Mouse (Mus musculus) cerebellum, adult 9-10 months (tissue): ENCODE measurements at regions not wholly inside any gene's neighbourhood (a gene's known extent, or its start where the extent isn't known, plus 50 kb on each side); places are given as distances from the start of the nearest gene placed in this dataset.

ENCODE experiments used
- DNase-seq: peaks from one replicate; pipeline ENCODE4 v3.0.0; 2022

DNA sequence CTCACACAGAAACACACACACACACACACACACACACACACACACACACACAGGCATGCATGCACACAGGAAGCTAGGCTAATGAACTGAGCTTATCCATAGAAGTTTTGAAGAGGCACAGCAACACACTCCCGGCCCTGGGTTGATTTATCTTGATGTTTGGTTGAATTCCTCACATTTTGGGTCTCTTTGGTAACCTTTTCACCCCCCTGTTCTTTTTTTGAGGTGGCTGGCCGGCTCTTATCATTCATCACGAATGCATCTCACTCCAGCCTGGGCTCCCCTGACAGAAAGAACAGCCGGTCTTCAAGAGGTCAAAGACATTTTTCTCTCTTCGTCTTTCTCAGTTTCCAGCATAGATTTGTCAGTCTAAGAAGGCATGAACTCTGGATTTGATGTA, 304.2 kb upstream of the Tbx3 start:
- no peak for DNase-seq

DNA sequence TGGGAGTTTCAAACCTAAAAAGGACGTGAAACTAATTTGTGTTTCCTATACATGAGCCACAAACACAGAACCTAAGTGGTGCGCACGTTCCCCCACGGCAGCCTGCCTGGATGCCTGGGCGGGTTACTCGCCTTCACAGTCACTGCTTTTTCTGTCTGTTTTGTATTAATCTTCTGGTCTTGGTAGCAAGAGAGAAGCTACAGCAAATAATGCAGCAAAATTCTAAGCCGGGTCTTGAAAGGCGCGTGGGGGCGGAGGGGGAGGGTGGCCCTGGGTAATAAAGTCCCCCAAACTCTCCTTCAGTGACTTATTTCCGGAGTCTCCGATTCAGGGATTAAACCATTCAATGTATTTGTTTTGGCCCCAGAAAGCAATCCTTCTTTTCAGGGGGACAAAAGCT, 300.0 kb upstream of the Tbx3 start:
- no peak for DNase-seq

DNA sequence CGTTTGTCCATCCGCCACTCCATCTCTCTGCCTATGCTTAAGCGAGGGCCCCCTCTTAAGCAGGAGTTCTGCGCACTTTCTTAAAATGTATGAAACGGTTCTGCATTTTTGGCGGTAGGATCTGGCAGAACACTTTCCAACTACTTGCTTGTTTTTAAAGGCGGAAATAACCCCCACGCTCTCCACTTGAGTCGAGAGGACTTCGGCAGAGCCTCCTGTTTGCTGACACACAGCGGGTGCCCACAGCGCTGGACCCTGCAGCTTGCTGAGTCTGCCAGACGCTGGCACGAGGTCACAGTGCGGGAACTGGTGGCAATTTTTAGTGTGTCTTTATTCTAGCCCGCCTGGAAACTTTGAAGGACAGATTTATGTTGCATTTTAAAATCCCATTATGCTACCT, 299.5 kb upstream of the Tbx3 start:
- no peak for DNase-seq

DNA sequence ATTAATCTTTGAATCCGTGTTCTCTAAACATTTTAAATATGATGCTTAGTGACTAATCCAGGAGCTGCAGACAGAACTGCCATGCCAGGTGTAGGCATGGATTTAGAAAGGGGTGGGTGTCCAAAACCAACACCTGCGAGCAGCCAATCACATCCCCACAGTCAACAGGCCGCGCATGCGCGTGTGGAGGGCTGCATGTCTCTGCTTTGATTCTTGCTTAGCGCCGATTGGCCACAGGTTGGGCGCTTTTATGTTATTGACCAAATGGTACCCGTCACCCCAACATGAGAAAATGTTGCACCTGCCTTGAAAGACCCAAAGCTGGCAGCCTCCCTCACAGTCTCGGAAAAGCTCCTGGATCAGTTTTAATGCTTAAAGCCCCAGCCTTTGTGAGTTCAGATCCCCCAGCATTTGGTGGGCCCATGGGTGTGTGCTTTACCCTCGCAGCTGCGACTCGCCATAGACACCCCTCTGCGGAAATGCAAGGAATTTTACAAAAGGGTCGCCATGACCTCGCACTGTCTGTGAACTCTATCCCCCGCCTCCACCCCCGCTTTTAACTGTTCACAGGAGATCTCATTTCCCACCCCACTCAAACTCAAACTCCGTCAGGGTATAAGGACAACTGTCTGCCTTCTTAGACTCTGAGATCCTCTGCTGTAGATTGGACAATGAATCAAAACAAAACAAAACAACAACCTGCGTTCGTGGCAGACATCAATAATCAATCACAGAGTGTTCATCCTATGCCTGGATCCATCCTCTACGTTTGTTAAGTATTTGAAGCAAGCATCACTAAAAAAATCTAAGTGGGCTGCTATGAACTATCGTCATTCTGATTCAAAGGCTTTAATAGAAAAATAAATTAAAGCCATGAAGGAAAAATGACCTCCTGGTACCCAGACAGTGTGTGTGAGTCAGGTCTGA, 296.4 kb upstream of the Tbx3 start:
- DNase-seq: no peak

DNA sequence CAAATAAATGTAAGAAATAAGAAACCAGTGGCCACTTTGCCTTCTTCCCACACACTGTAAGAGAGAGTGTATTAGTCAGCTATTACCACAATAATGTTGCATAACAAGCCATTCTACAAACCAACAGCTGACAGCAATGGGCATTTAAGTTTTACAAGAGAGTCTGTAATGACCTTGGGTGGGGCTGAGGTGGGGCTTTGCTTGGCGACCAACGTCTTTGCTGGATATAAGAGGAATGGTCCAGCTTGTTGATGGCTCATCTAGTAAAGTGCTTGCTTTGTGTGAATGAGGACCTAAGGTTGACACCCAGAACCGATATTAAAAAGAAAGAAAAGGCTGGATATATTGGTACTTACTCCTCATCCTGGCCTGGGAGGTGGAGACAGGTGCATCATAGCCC, 295.6 kb upstream of the Tbx3 start:
- DNase-seq: no peak

DNA sequence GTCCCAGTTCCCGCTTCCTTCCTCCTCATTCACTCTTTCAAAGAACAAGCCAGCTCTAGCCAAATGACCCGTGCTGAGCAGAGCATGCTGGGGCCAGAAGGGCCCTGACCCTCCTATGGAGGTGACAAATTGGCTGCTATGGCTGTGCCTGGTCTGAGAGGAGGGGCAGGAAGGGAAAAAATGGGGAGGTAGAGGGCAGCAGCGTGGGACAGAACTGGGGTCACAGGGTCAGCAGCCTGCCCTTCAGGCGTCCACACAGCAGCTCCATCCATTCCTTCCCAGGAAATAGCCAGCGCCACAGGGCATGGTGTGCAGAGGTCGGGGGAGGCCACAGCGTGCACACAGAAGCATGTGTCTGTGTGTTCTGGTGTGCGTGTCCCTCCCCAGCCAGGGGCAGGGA, 292.2 kb upstream of the Tbx3 start:
- DNase-seq: no peak

DNA sequence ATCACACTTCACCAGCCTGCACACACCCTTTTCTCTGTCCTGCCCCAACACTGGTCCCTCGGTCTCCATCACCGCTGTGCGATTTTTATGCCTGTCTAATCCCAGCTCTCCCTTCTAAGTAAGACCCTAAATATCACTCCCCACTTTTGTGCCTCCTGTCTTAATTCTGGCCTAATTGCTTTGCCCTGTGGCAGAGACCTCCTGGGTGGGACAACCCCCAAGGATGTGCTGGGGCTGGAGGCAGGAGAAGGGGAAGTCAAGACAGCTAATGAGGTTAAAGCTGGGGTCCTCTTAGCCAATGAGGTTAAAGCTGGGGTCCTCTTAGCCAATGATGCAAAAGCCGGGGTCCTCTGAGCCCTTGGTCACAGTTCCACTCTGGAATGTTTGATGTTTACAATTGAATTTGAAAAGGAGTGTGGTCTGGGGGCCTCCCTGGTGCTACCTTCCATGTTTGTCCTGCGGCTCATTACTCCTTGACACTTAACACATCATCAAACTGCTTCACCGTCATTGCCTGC, 290.5 kb upstream of the Tbx3 start:
- DNase-seq: no peak

DNA sequence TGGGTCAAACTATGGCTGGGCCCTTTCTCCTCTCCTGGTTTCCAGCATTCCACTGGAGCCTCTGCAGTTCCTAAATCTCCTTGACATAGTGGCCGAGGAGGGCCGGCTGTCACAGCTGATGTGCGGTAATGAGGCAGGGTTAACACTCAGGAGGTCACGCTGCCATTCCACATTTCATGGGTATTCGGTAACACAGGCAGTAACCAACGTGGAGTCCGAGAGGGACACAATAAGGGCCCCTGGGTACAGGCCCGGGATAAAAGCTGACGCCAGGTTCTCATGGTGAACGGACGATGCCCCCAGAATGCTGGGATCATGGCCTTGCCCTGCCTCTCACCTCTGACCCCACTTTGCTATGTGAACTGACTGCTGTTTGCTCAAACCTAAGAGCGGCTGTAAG, 289.0 kb upstream of the Tbx3 start:
- no peak for DNase-seq

DNA sequence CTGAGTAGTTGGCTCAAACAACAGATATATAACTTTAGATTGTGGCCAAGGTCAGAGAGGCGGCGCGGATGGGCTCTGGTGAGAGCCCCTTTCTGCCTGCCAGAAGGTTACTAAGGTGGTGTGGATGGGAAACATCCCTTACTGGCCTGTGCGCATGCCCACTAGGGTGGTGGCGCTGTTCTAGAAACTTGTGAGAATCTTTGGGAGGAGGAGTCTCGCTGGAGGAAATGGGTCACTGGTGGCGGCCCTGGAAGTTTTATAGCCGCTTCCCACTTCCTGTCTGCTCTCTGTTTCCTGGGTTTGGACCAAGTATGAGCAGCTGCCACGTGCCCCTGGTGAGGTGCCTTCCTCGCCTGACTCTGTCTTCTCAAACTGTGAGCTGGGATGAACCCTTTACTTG, 285.0 kb upstream of the Tbx3 start:
- no peak for DNase-seq

DNA sequence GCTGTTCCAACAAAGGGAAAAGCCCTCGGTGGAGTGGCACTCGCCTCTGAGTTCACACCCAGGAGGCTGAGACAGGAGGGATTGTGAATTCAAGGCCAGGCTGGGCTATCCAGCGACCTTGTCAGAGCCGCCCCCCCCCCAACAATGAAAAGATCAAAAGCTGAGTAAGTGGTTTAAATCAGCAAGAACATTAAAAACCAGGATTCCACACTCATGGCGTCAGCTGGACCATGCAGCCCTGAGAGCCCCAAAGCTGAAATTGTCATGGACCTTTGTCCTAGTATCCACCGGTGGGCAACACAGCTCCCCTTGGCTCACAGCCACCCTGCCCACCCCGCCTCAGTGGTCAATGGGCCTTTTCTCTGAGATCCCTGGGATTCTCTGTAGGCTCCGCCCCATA, 283.6 kb upstream of the Tbx3 start:
- no peak for DNase-seq

DNA sequence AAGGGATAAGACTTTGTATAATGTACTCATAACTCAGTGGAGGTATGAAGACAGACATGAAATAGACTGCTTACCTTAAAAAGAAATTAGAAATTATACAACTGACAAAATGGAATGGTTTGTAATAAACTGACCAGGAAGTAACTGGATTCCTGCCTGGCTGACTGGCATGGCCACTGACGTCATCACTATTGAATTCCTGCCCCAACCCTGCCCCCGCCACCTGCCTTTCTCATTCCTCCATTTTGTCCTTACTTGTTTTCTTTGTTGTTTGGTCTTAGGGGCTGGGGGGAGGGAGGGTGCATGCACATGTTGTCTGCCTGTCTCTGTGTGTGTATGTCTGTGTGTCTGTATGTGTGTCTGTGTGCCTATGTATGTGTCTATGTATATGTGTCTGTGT, 283.2 kb upstream of the Tbx3 start:
- no peak for DNase-seq

DNA sequence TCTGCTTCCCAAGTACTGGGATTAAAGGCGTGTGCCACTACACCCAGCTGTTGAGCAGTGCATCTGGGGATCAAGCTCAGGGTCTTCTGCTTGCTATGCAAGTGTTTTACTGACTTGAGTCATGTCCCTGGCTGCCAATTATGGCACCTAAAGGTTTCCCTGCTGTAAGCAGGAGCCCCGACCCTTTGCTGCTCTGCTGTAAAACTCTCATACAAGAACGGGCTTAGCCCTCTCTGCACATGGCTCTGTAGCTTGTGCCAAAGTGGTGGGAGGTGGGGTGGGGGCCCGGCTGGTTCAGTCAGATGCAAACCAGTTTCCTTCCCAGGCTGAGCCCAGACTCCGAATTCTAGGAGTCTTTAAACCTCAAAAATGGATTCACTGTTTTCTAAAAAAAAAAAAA, 281.6 kb upstream of the Tbx3 start:
- no peak for DNase-seq

DNA sequence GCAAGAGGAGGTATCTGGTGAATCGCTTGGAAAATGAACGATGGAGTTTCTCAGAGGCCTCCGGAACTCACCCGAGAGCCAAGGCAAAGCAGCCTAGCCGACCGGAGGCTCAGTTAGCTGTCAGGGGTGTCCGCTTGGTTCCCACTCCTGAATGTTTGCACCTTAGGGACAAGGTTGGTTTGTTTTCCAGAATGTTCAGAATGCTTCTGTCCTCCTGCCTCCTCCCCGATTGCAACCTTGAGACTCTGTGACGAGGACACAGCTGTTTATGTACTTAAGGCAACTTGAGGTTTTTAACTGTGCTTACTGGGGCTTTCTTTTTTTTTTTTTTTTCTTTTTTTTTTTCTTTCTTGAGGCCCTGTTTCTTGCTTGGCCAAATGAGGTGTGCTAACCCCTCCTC, 281.1 kb upstream of the Tbx3 start:
- peak; percentile 13 for DNase-seq

DNA sequence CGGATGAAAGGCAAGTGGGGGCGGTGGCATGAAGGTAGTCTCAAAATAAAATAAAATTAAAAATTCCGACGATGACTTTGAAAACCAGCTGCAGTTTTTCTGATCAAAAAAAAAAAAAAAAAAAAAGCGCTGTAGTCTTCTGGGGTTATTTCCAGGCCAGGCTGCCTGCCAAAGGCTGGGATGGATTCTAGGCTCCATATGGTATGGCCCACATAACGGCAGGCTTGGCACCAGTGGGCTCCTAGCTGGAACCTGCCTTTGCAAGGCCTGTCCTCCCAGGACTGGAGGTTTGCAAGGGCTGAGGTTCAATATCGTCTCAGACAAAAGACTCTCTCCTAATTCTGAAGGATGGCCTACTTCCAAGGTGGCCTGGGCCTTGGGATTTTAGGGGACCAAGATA, 280.6 kb upstream of the Tbx3 start:
- peak; percentile 86 for DNase-seq

DNA sequence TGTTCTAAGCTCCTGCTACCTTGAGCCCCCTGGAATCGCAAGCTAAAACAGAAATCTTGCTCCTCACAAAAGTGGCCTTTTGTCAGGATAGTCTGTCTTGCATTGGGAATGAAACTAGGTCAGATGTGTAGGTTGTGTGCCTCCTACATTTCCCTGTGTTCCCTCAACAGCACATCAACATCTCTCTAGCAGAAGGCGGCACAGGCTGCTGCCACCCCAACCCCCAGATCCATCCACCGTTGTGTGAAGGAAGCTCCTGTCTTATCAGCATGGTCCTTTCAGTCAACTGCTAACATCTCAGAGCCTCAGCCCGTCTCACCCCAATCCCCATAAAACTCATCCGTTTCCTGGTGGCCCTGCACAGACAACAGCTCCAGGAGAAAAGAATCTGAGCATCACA, 272.0 kb upstream of the Tbx3 start:
- DNase-seq: no peak

DNA sequence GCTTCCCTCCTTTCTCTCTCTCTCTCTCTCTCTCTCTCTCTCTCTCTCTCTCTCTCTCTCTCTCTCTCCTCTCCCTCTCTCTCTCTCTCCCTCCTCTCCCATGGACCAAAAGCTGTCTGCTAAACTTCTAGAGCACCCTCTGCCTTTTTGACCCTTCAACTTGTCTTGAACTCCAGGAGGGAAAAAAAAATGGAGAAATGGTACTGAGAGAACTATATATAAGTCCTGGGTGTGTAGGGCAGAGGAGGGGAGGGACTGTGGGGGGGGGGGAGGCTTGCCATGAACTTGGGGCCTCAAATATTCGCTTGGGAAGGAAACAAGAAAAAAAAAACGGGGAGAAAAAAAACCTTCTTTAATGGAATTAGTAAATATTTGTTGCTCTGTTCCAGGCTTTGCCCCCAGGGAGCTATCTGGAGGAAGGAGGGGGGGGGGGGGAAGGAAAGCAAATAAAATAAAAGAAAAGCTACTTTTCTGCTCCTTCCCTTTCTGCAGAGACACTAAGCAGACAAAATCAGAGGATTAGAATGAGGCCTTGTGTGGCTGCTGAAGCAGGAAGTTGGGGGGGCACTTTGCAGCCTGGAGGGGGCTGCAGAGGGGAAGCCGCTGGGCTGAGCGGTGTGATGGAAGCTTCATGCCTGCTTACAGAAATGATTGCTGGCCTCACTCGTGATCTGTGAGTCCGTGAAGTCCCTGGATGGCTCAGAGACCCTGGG, 270.1 kb upstream of the Tbx3 start:
- no peak for DNase-seq

DNA sequence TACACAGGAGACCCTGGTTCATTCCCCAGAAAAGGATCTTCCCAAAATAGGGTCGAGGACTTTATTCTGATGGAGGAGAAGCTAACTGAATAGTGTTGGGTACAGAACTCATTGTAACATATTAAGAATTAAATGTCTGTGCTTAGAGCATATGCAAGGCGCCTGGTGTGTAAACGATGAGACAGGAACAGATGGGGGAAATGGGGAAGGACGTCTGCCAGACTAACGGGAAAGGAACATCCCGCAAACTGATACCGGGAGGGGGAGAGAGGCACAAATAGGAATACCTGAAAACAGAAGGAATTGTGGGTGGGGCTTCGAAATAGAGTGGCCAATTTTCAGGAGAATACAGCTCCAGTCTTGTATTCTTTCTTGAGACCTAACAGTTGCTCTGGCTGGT, 268.6 kb upstream of the Tbx3 start:
- no peak for DNase-seq

DNA sequence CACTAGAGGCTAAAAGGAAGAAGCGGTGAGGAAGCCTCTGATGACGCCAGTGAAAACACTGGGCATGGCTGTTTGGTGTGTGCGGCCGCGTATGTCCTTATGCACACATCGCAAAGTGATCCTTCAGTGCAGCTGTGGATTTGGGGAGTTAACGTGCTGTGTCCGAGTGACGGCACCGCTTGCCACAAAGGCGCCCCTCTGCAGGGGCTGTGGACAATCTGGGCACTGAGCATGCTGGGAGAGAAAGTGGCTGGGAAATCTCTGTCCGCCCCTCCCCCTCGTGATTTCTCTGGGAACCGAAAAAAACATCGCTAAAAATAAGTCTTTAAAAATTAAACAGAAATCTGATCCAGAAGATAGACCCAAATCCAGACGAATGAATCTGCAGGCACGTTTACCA, 267.8 kb upstream of the Tbx3 start:
- no peak for DNase-seq

DNA sequence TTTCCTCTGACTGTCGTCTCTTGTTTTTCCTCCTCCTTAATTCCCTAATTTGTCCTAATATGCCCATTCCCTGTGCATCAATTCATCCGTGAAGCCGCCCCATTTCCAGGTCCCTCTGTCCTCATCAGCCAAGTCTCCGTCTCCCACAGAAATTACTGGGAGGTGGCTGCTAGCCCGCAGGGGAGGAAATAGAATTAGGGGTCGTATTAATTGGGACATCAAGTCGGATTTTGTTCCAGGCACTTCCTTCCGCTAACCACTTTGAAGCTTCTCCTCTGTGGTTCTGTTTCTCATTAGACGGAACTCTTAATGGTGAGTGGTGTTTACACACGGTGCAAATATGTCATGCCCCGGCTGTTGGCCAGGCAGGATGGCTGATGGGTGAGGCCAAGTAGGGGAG, 259.5 kb upstream of the Tbx3 start:
- no peak for DNase-seq

DNA sequence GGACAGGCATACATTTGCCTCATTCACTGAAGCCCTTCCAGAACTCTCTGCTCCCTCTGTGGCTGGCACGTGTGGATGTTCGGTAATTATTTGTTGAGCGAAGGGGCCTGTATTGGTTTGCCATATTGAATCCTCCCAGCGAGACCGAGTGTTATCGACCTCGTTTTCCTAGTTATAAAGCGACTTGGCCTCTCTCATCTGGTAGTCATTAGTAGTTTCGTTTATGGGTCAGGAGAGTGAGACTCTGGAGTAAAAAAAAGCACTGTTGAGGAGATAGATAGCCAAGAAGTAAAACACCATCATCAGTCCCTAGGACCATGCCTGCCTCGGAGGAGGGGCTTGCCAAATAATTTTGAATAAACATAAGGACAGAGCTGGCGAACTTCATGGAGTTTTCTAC, 254.6 kb upstream of the Tbx3 start:
- DNase-seq: no peak

DNA sequence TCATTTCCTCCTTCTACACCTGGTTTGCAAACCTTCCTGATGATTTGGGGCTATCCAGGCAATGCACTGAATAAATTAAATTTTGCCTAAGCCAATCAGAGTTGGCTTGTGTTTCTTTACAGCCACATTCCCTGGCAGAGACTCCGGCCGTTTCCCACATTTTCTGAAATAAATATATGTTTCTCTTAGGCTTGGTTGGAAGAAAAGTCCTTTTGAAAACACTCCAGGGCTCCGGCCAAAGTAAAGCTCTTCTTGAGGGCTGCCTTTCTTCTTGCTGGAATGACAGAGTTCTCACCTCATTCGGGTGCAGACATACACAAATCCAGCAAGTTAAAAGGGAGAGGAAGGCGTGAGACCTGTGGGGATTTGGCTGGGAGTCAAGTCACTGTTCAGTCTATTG, 252.0 kb upstream of the Tbx3 start:
- DNase-seq: no peak

DNA sequence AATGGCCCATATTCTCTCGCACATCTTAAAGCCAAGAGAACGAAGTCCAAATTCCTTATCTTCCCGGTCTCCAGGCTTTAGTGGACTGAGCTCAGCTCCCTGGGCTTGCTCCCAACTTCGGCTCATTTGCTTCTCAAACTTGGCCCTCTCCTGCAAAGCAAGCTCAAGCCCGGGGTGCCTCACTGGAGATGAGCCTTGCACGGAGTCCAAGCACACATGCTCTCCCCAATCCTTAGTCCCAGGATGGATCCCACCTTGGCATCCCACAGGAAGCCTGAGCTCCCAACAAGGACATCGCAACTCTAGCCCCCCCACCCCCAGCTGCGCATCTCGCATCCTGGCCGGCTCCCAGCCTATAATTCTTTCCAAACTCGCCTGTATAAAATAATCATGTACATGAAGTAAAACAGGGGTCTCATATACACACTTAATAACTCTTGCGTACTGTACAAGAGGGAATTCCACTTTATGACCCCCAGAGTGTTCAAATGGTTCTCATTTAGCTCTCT, 242.9 kb upstream of the Tbx3 start:
- DNase-seq: no peak

DNA sequence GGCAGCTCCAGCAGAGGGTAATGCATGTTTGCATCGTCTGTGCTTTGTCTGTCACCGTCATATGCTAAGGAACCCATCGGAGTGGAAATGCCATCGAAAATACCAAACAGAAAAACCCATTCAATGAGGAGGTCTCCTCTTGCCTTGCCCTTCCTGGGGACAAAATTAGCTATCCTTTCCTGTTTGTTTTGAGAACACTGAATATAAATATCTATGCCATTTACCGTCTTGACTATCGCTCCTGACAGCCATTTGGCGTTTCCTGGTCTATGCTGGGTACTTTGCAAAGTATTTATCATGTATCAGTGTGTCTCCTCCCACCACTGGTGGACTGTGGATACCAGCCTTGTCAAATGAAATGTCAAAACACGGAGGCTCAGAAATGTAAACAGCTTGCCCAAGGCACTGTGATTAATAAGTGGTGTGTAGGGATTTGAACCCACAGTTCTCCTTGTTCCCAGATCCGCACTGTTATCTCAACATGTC, 239.2 kb upstream of the Tbx3 start:
- no peak for DNase-seq

DNA sequence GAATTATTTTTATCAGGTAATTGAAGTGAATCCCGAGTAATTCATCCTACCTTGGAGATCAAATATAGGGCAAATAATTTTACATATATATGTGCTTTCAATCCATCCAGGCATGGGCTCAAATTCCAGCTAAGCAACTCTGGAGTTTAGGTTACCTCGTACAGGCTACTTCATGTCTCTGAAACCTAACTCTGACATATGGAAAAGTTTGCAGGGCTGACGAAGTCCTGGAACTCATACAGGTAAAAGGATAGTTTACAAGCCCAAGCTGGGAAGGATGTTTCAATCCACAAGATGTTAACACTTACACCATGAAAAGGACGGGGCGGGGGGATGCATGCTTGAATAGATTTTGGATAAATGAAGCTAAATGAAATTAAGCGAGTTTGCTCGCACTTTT, 235.9 kb upstream of the Tbx3 start:
- DNase-seq: no peak
